Mouse (Mus musculus) midbrain, embryonic 11.5 days (tissue): ENCODE measurements around the gene Kif26b. TPM values are rescaled to one million over a fixed set of nuclear protein-coding genes. Genes with fewer than 3 reads are reported as not detected.

ENCODE experiments used
- ATAC-seq: fragments of 200-750 bp; cut with Nextera tagmentation; 2 replicates; pipeline ENCODE4 v1.8.0; 2017; ENCODE audit warnings: moderate TSS enrichment, moderate library complexity; ENCODE audit not compliant: low FRiP score
- DNase-seq: peaks from one replicate; pipeline ENCODE4 v3.0.0; 2015; ENCODE audit warnings: low spot score; ENCODE audit errors: missing footprints
- H3K27ac ChIP-seq: fragments of 300-500 bp; sonication (generic); 2 replicates; pipeline ENCODE4 v1.5.1; 2014; ENCODE audit warnings: low read depth, low read length
- H3K27me3 ChIP-seq: fragments of 300-500 bp; sonication (generic); 2 replicates; pipeline ENCODE4 v1.6.1; 2014; ENCODE audit warnings: mild to moderate bottlenecking, low read length, moderate library complexity, mixed read lengths; ENCODE audit not compliant: control insufficient read depth, insufficient read depth
- H3K36me3 ChIP-seq: fragments of 300-500 bp; sonication (generic); 2 replicates; pipeline ENCODE4 v1.6.1; 2014; ENCODE audit warnings: mild to moderate bottlenecking, low read length, moderate library complexity, mixed read lengths; ENCODE audit not compliant: control insufficient read depth, insufficient read depth
- H3K4me1 ChIP-seq: fragments of 300-500 bp; sonication (generic); 2 replicates; pipeline ENCODE4 v1.6.1; 2014; ENCODE audit warnings: low read length; ENCODE audit not compliant: control insufficient read depth, insufficient read depth
- H3K4me2 ChIP-seq: fragments of 300-500 bp; sonication (generic); 2 replicates; pipeline ENCODE4 v1.6.1; 2014; ENCODE audit warnings: mild to moderate bottlenecking, moderate library complexity
- H3K4me3 ChIP-seq: fragments of 300-500 bp; sonication (generic); 2 replicates; pipeline ENCODE4 v1.5.1; 2014; ENCODE audit warnings: low read depth, low read length
- H3K9ac ChIP-seq: fragments of 300-500 bp; sonication (generic); 2 replicates; pipeline ENCODE4 v1.6.1; 2014; ENCODE audit warnings: low read length
- H3K9me3 ChIP-seq: fragments of 300-500 bp; sonication (generic); 2 replicates; pipeline ENCODE4 v1.6.1; 2016; ENCODE audit warnings: low read length; ENCODE audit not compliant: control insufficient read depth
- WGBS: fragments of 180-500 bp; shearing (Covaris S2); extraction: QIAGEN DNeasy Blood & Tissue Kit; methylation state at CpG from one replicate; pipeline ENCODE4 v1.1.7; 2014; 5-methylcytosine and 5-hydroxymethylcytosine counted together
- polyA plus RNA-seq: library from polyadenylated mRNA; unstranded; fragments of >200 nt; fragmentation: Nextera tagmentation; extraction: Ambion mirVana; gene quantifications from 2 replicates; pipeline ENCODE4 v1.2.1, GENCODE M21; 2014

Gene Kif26b
- polyA plus RNA-seq, 1 experiment from 2014 or later = 3.3 TPM

DNA sequence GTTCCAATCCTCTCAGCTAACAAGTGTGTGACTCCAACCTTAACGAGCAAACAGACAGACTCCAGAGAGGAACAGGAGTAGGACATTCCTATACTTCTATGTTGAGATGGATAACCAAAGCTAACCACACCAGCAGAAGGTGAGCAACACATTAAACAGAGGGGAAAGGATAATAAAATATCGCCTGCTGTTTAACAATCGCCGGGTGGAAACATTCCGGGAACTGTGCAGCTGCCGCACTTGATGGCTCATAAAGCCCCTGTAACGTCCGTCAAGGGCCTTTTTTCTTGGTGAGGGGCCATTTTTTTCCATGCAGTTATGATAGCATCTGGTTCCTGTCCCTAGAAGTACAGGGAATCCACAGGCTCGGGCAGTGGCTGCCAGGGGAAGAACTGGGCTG, 204.1 kb downstream of the Kif26b start:
- Histone ChIP-seq H3K36me3 (no peaks in the 10 kb centered on the region), H3K27ac (no peak overlapping the region), H3K4me1 (no peaks in the 10 kb centered on the region), H3K9ac (no peak overlapping the region), H3K27me3 (peaks cover 3% of the 10 kb centered on the region; the same call in 1 of the 2 replicates), H3K9me3 (no peaks in the 10 kb centered on the region), H3K4me2 (no peak overlapping the region), H3K4me3 (no peak overlapping the region)
- WGBS = 83% methylated on average over 9 of the region's 9 CpGs
- no peak for ATAC-seq
- no peak for DNase-seq

DNA sequence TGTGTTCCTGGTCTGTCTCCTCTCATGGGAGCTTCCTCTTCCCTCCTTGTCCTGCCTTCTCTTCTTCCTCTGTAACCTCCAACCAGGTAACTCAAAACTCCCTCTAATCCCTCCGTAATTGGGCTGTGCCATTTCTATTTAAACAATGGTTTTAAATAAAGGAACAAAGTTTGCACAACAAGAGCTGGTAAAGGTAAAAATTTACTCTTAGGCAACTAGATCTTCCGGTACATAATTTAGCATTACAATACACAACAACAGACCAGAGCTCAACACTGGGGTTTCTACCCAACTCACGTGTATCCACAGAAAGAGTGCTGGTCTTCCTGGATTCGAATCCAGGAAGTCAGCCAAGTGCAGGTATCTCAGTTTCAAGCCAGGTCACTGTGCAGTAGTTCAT, 205.7 kb downstream of the Kif26b start:
- 78% methylated on average over 4 of the region's 4 CpGs for WGBS
- no peaks in the 10 kb centered on the region for H3K4me1 ChIP-seq
- H3K27me3 ChIP-seq = peaks cover 3% of the 10 kb centered on the region; the same call in 1 of the 2 replicates
- ATAC-seq (no peak), DNase-seq (no peak)
- H3K27ac ChIP-seq = no peak overlapping the region
- no peaks in the 10 kb centered on the region for H3K36me3 ChIP-seq
- no peak overlapping the region for H3K9ac ChIP-seq
- H3K4me3 ChIP-seq = no peak overlapping the region
- H3K9me3 ChIP-seq = no peaks in the 10 kb centered on the region
- no peak overlapping the region for H3K4me2 ChIP-seq

DNA sequence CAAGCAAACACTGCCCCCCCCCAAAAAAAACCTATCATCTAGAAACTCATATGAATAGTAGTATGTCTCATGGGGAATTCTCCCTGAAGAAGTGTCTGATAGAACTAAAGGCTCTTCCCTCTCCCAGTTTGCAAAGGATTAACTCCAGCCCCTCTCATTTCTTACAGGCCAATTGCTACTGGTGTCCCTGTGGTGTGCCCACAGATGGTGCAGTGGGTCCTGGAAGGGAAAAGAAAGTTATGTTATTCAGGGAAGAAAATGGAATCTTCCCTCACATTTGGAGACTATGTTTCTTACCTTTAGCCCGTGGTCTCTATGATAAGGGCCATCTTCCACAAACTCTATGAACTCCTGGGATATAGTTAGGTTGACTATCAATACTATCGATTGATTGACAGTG, 208.0 kb downstream of the Kif26b start:
- Histone ChIP-seq H3K36me3 (no peaks in the 10 kb centered on the region), H3K9ac (no peak overlapping the region), H3K4me1 (no peaks in the 10 kb centered on the region), H3K27ac (no peak overlapping the region), H3K4me3 (no peak overlapping the region), H3K27me3 (peaks cover 3% of the 10 kb centered on the region; the same call in 1 of the 2 replicates), H3K9me3 (no peaks in the 10 kb centered on the region), H3K4me2 (no peak overlapping the region)
- DNase-seq (no peak), ATAC-seq (no peak)
- 86% methylated on average over 2 of the region's 2 CpGs for WGBS

DNA sequence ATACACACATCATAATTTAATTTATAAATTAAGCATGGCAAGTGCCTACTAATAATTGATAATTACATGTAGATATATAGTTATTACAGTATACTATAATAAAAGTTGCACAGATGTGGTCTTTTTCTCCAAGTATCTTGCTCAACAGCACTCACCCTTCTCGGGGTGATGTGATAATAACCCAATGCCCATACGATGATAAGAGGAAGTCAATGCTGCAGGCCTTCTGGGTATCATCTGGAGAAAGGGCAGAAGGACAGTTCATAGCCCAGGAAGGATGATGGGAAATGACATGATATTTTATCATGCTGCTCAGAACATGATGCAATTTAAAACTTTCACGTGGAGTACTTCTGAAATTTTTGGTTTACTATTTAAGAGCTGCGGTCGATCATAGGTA, 214.9 kb downstream of the Kif26b start:
- no peaks in the 10 kb centered on the region; the same call in 1 of the 2 replicates for H3K9me3 ChIP-seq
- no peak overlapping the region for H3K4me3 ChIP-seq
- DNase-seq (peak; percentile 1), ATAC-seq (no peak)
- 91% methylated on average over 5 of the region's 5 CpGs for WGBS
- no peaks in the 10 kb centered on the region for H3K36me3 ChIP-seq
- H3K27ac ChIP-seq = no peak overlapping the region
- peaks cover 3% of the 10 kb centered on the region; the same call in 1 of the 2 replicates for H3K27me3 ChIP-seq
- H3K4me2 ChIP-seq = no peak overlapping the region
- no peak overlapping the region for H3K9ac ChIP-seq
- no peaks in the 10 kb centered on the region for H3K4me1 ChIP-seq

DNA sequence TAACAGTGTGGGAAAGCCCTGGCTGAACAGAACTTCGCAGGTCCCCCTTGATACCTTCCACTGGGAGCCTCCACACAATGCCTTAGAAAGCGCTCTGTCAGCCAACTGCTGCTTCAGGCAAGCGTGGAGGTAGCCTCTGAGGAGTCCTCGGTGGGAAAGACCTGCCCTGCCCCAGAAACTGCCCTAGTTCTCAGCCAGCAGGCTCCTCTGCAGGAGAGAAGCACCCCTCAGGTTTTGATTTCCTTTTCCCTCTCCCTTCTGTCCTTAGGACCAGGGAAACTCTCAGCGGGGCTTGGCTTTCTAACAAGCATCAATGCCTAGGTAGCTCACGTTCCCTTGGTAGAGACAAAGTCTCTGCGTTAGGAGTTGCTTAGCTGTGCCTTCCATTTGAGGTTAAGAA, 215.6 kb downstream of the Kif26b start:
- peak; percentile 70 for DNase-seq
- H3K4me1 ChIP-seq = no peaks in the 10 kb centered on the region
- 65% methylated on average over 7 of the region's 7 CpGs for WGBS
- no peaks in the 10 kb centered on the region; the same call in 1 of the 2 replicates for H3K9me3 ChIP-seq
- no peak overlapping the region for H3K9ac ChIP-seq
- no peaks in the 10 kb centered on the region for H3K36me3 ChIP-seq
- H3K27me3 ChIP-seq = peaks cover 3% of the 10 kb centered on the region; the same call in 1 of the 2 replicates
- H3K27ac ChIP-seq = no peak overlapping the region
- no peak overlapping the region for H3K4me2 ChIP-seq
- no peak overlapping the region for H3K4me3 ChIP-seq
- no peak for ATAC-seq

DNA sequence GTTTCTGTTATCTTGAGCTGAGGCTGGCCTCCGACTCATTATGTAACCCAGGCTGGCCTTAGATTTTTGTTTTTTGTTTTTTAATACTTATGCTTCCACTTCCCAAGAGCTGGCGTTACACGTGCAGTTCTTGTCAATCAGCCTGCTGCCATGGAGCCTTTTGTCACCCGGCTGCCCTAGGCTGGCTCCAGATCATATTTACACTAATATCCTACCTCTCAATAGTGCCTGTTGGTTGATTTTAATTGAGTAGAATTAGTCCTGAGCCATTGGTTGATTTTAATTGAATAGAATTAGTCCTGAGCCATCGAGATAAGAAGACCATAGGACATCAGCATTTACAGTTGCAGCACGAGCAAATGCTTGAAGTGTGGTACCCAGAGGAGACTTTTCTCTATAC, 216.0 kb downstream of the Kif26b start:
- ATAC-seq = no peak
- no peaks in the 10 kb centered on the region for H3K4me1 ChIP-seq
- no peak overlapping the region for H3K9ac ChIP-seq
- WGBS = 81% methylated on average over 6 of the region's 6 CpGs
- no peaks in the 10 kb centered on the region; the same call in 1 of the 2 replicates for H3K9me3 ChIP-seq
- no peak overlapping the region for H3K27ac ChIP-seq
- peaks cover 3% of the 10 kb centered on the region; the same call in 1 of the 2 replicates for H3K27me3 ChIP-seq
- no peak overlapping the region for H3K4me2 ChIP-seq
- no peak overlapping the region for H3K4me3 ChIP-seq
- no peak for DNase-seq
- H3K36me3 ChIP-seq = no peaks in the 10 kb centered on the region

DNA sequence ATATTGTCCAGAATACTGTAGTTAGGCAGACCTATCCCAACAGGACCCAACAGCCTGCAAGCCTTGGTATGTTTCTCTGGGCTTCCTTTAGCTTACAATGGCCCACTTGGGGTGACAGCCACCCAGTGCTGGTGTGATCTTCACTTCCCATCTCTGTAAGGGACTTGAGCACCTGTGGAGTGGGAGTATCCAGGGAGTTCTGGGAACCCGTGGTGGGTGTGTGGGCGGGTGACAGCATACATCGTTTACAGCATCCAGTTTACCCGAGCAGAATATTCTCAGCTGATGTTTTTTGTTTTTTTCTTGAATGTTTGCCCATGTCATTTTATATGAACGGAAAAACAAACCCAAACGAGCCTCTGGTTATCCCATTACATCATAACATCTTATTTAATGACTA, 216.5 kb downstream of the Kif26b start:
- WGBS = 88% methylated on average over 6 of the region's 6 CpGs
- DNase-seq = no peak
- peaks cover 3% of the 10 kb centered on the region; the same call in 1 of the 2 replicates for H3K27me3 ChIP-seq
- H3K27ac ChIP-seq = no peak overlapping the region
- H3K9me3 ChIP-seq = no peaks in the 10 kb centered on the region; the same call in 1 of the 2 replicates
- no peak overlapping the region for H3K9ac ChIP-seq
- no peaks in the 10 kb centered on the region for H3K36me3 ChIP-seq
- ATAC-seq = no peak
- H3K4me3 ChIP-seq = no peak overlapping the region
- H3K4me2 ChIP-seq = no peak overlapping the region
- no peaks in the 10 kb centered on the region for H3K4me1 ChIP-seq

DNA sequence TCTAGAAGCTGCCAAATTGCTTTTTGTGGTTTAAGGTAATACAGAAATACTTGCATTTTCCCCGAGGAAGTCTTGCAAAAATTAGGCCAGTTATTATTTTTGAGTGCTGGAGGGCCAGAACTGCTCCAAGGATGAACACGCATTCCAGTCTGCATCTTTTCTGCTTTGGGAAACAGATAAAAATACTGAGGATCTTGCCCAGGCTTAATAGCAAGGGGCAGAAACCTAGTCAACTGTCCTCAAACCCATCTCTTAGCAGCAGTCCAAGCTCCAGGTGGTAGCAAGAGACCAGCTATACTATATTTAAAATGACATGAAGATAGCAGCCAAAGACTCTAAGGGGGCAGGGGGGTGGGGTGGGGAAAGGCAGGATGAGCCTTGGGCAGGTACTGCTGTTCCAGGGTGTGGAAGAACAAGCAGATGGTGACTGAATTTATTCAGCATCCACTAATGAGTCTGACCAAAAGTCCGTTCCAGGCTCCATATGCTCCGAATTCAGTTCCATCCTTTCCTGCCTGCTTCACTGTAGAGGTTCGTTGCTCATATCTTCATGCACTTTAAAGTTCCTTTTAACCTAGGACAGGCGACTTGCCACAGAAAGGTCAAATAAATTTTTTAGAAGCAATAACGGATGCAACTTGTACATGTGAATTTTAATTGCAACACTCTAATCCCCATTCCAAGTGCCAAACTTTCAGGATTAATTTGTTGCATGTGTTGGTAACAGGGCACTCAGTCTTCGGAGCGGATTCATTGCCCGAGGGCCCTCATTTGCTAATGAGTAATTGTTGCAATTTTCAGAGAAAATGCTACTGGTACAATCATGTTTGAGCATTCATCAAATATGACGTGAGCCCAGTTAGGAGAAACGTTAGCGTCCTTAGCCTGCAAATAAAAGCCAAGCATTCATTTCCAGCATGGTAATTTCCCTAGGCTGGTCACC, 218.6 kb downstream of the Kif26b start:
- H3K4me3 ChIP-seq = no peak overlapping the region
- H3K4me1 ChIP-seq = no peaks in the 10 kb centered on the region
- peaks cover 3% of the 10 kb centered on the region; the same call in 1 of the 2 replicates for H3K27me3 ChIP-seq
- H3K9me3 ChIP-seq = no peaks in the 10 kb centered on the region; the same call in 1 of the 2 replicates
- no peak overlapping the region for H3K9ac ChIP-seq
- peak; percentile 59 for DNase-seq
- no peak for ATAC-seq
- H3K36me3 ChIP-seq = no peaks in the 10 kb centered on the region
- 83% methylated on average over 13 of the region's 13 CpGs for WGBS
- H3K4me2 ChIP-seq = no peak overlapping the region
- no peak overlapping the region for H3K27ac ChIP-seq

DNA sequence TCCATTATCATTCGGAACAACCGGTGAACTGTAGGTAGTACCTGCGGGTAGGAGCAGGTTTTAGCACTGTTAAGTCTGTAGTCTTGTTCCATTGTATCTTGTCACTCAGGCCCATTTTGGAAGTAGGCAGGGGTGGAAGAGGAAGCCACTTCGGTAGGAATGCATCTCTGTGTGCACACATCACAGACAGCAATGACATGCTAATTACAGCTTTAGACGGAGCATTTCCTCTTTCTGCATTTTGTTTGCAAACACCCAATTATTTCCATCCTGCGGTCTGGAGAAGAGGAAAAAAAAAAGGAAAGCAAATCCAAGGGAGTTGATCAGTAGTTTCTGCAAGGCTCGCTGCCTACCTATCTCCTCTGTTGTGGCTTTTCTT, 219.3 kb downstream of the Kif26b start:
- Histone ChIP-seq H3K4me3 (no peak overlapping the region), H3K36me3 (no peaks in the 10 kb centered on the region), H3K9me3 (no peaks in the 10 kb centered on the region; the same call in 1 of the 2 replicates), H3K4me2 (no peak overlapping the region), H3K27ac (no peak overlapping the region), H3K9ac (no peak overlapping the region), H3K4me1 (no peaks in the 10 kb centered on the region), H3K27me3 (peaks cover 2% of the 10 kb centered on the region; the same call in 1 of the 2 replicates)
- no peak for ATAC-seq
- DNase-seq = no peak
- WGBS = 82% methylated on average over 7 of the region's 7 CpGs
